ENCODE assay signal across 20 mouse cellular contexts in the genomic region with DNA sequence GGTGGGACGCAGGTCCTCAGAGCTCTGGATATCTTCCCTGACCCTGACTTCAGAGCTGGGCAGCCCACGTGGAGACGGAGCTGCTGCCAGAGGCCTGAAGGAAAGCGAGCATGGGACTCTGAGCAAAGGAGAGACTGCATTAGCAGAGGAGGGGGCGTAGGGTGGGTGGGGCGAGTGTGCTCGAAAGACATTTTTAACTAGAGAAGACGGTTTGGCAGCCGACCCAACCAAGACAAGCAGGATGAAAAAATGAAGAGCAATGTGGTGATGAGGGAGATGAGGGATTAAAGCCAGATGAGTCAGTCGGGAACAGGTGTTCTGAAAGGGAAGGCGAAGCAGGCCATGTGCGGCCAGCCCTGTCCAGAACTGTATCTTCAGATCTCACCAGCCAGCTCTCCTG.
DNase-seq lines count a peak whose midpoint lies in the region; ATAC-seq lines count a peak whose summit lies in the region.
"Had no signal": no experiment of that assay in that cellular context is flagged by ENCODE, and none has a peak within 500 bp of the region (broad histone marks: within the 10 kb centered on the region; RNA-seq: fewer than 3 reads in every experiment).

No protein-coding gene starts in this region.

- no peak overlapping the region for H3K27ac ChIP-seq in hindbrain, embryonic 10.5 days
- no peak overlapping the region for H3K27ac ChIP-seq in heart, embryonic 11.5 days (ENCODE audit: low read depth, low read length)
- H3K27ac ChIP-seq: embryonic facial prominence, embryonic 15.5 days; forebrain, embryonic 15.5 days; heart, embryonic 10.5 days; hindbrain, embryonic 12.5 days; liver, embryonic 13.5 days; macrophage; neural tube, embryonic 15.5 days had no signal

- H3K4me3 ChIP-seq in hindbrain, embryonic 10.5 days = no peak overlapping the region
- H3K4me3 ChIP-seq in heart, embryonic 11.5 days (ENCODE audit: low read depth, low read length) = no peak overlapping the region
- H3K4me3 ChIP-seq: embryonic facial prominence, embryonic 15.5 days; forebrain, embryonic 15.5 days; heart, embryonic 10.5 days; hindbrain, embryonic 12.5 days; liver, embryonic 13.5 days; neural tube, embryonic 15.5 days had no signal

- intact Hi-C loops in heart, postnatal 10 days (cut with DNase I) = no loop called here

- H3K4me2 ChIP-seq in heart, embryonic 11.5 days = no peak overlapping the region
- H3K4me2 ChIP-seq: embryonic facial prominence, embryonic 15.5 days; forebrain, embryonic 15.5 days; hindbrain, embryonic 12.5 days; liver, embryonic 13.5 days; neural tube, embryonic 15.5 days had no signal

- WGBS in hindbrain, embryonic 10.5 days = 91% methylated on average over 12 of the region's 12 CpGs
- 76% methylated on average over 12 of the region's 12 CpGs for WGBS in heart, embryonic 11.5 days (ENCODE audit: insufficient replicate concordance)

- no peaks in the 10 kb centered on the region for H3K9me3 ChIP-seq in hindbrain, embryonic 10.5 days
- no peaks in the 10 kb centered on the region for H3K9me3 ChIP-seq in heart, embryonic 11.5 days (replicated peaks; ENCODE audit: control insufficient read depth, low read length)
- H3K9me3 ChIP-seq: embryonic facial prominence, embryonic 15.5 days; forebrain, embryonic 15.5 days; heart, embryonic 10.5 days; hindbrain, embryonic 12.5 days; liver, embryonic 13.5 days; neural tube, embryonic 15.5 days had no signal

- H3K4me1 ChIP-seq in hindbrain, embryonic 10.5 days (replicated peaks) = no peaks in the 10 kb centered on the region
- no peaks in the 10 kb centered on the region for H3K4me1 ChIP-seq in heart, embryonic 11.5 days (ENCODE audit: control insufficient read depth, insufficient read depth, low read length)
- H3K4me1 ChIP-seq: embryonic facial prominence, embryonic 15.5 days; hindbrain, embryonic 12.5 days; liver, embryonic 13.5 days; neural tube, embryonic 15.5 days had no signal

- H3K36me3 ChIP-seq in hindbrain, embryonic 10.5 days = peaks cover 67% of the 10 kb centered on the region
- H3K36me3 ChIP-seq in heart, embryonic 11.5 days (ENCODE audit: control insufficient read depth, insufficient read depth, low read length) = 0 out of 2 replicates have a peak, but pooled peaks cover 5% of the 10 kb centered on the region
- H3K36me3 ChIP-seq: liver, embryonic 13.5 days had no signal

- H3K27me3 ChIP-seq in hindbrain, embryonic 10.5 days (ENCODE audit: insufficient read depth, poor library complexity, severe bottlenecking) = no peaks in the 10 kb centered on the region
- H3K27me3 ChIP-seq in heart, embryonic 11.5 days (ENCODE audit: control insufficient read depth, insufficient read depth, low read length) = no peaks in the 10 kb centered on the region
- H3K27me3 ChIP-seq: embryonic facial prominence, embryonic 15.5 days; forebrain, embryonic 15.5 days; hindbrain, embryonic 12.5 days; liver, embryonic 13.5 days; neural tube, embryonic 15.5 days; Patski had no signal

- DNase-seq in cerebellum, postnatal 36 days = peak; percentile 22 to 31
- no peak for DNase-seq in cerebellum, postnatal 10 days
- peak; percentile 92 for DNase-seq in brain, adult 2 months (ENCODE audit: low read depth, low spot score)
- peak; percentile 29 to 55 for DNase-seq in layer of hippocampus, postnatal 14 days (ENCODE audit: low spot score in 2 of 2)
- DNase-seq in right cerebral cortex, postnatal 10 days (ENCODE audit: low spot score in 2 of 2) = peak; percentile 88 to 90
- DNase-seq in hindbrain, embryonic 10.5 days (ENCODE audit: low spot score) = no peak
- DNase-seq in heart, postnatal 10 days = no peak
- DNase-seq: adrenal gland, adult 2 months; kidney, adult 2 months; liver, embryonic 13.5 days; thymus, adult 2 months had no signal

- H3K9ac ChIP-seq in heart, embryonic 11.5 days (ENCODE audit: low read depth, low read length) = no peak overlapping the region
- H3K9ac ChIP-seq: embryonic facial prominence, embryonic 15.5 days; forebrain, embryonic 15.5 days; hindbrain, embryonic 12.5 days; liver, embryonic 13.5 days; neural tube, embryonic 15.5 days had no signal

- no peak for ATAC-seq in heart, embryonic 11.5 days (replicated peaks; ENCODE audit: insufficient number of reproducible peaks, low FRiP score, low TSS enrichment)
- ATAC-seq: forebrain, embryonic 15.5 days; midbrain, embryonic 16.5 days; Patski had no signal

Comparison
In these comparisons a context has a peak if more than half of its experiments do, and no peak if none do; other contexts are left out.
1. DNase-seq: peak in cerebellum, postnatal 36 days (2 of 2), brain, adult 2 months (single experiment), layer of hippocampus, postnatal 14 days (2 of 2) and right cerebral cortex, postnatal 10 days (2 of 2); none in cerebellum, postnatal 10 days (0 of 2), hindbrain, embryonic 10.5 days (single experiment) and heart, postnatal 10 days (0 of 2).